Mouse (Mus musculus) megakaryocyte, embryonic 14.5 days (primary cell): ENCODE measurements around the gene Lrrc75b.

Experiments
- FLI1 ChIP-seq: IDR thresholded peaks from 2 replicates; pipeline ENCODE4 v1.6.1; 2012; ENCODE audit warnings: low read length, inconsistent platforms, mixed read lengths
- GATA1 ChIP-seq: IDR thresholded peaks from 3 replicates; pipeline ENCODE4 v1.6.1; 2012; ENCODE audit warnings: mixed read lengths, low read length, inconsistent platforms, borderline replicate concordance

DNA sequence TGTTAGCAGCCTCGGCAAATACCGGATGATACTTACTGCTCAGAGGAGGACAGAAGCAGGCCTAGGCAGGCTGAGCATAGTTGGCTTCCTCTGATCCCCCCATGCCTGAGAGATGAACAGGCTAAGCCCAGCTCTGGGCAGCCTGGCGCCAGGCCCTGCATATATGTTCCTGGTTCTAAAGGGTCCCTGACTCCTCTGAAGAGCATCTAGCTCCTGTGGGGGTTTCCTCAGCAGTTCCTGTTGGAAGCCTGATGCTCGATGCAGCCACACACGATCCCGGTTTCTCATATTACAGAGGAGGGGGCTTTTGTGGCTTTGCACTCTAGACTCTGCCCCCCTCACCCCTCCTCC is 394 bp upstream of the Lrrc75b start:
- TF ChIP-seq GATA1 = no peak
- no peak for TF ChIP-seq FLI1
